Mouse (Mus musculus): Measurements from ENCODE around the gene Ccdc183. TPM values are rescaled to one million over a fixed set of nuclear protein-coding genes. Genes with fewer than 3 reads are reported as not detected.

Ccdc183 gene
- total RNA-seq, 2 experiments from 2014 or later, result not detected

GRCm38 (mm10) chr2:25596765-25597510, 20.5 kb downstream of the Ccdc183 start:
- Histone ChIP-seq H3K27ac (no peak overlapping the region), H3K4me3 (no peak overlapping the region)
- DNase-seq, result no peak
- intact Hi-C loops (cut with DNase I), result no loop called here
- no peak for TF ChIP-seq CTCF (IDR thresholded peaks at IDR 0.05)

- H3K4me3 ChIP-seq, result no peak overlapping the region
- H3K27ac ChIP-seq, result no peak overlapping the region
- TF ChIP-seq CTCF (IDR thresholded peaks at IDR 0.05), result peak; percentile 67
- intact Hi-C loops (cut with DNase I), result no loop called here
- peak; percentile 67 for DNase-seq
Measured at GRCm38 (mm10) chr2:25591863-25592262, 25.6 kb downstream of the Ccdc183 start.

- DNase-seq, result no peak
- no peak overlapping the region for H3K4me3 ChIP-seq
- intact Hi-C loops (cut with DNase I), result no loop called here
- no peak overlapping the region for H3K27ac ChIP-seq
- TF ChIP-seq CTCF (IDR thresholded peaks at IDR 0.05), result no peak
Measured at GRCm38 (mm10) chr2:25588227-25588907, 29.1 kb downstream of the Ccdc183 start.

- no peak for TF ChIP-seq CTCF (IDR thresholded peaks at IDR 0.05)
- intact Hi-C loops (cut with DNase I), result no loop called here
- no peak overlapping the region for H3K4me3 ChIP-seq
- no peak for DNase-seq
- no peak overlapping the region for H3K27ac ChIP-seq
Measured at GRCm38 (mm10) chr2:25587290-25587689, 30.2 kb downstream of the Ccdc183 start.

- peak; percentile 13 for DNase-seq
- intact Hi-C loops (cut with DNase I), result no loop called here
Measured at GRCm38 (mm10) chr2:25585601-25586000, 31.9 kb downstream of the Ccdc183 start.

GRCm38 (mm10) chr2:25584856-25585255, 32.6 kb downstream of the Ccdc183 start:
- DNase-seq, result peak; percentile 10
- intact Hi-C loops (cut with DNase I), result no loop called here
- no peak overlapping the region for H3K4me3 ChIP-seq
- no peak overlapping the region for H3K27ac ChIP-seq
- no peak for TF ChIP-seq CTCF (IDR thresholded peaks at IDR 0.05)

More at GRCm38 (mm10) chr2:25585601-25586000, 31.9 kb downstream of the Ccdc183 start:
- no peak overlapping the region for H3K27ac ChIP-seq
- H3K4me3 ChIP-seq, result no peak overlapping the region
- no peak for TF ChIP-seq CTCF (IDR thresholded peaks at IDR 0.05)

- intact Hi-C loops (cut with DNase I), result no loop called here
- TF ChIP-seq CTCF (IDR thresholded peaks at IDR 0.05), result no peak
- Histone ChIP-seq H3K27ac (no peak overlapping the region), H3K4me3 (no peak overlapping the region)
- DNase-seq, result peak; percentile 10
Measured at GRCm38 (mm10) chr2:25584152-25584551, 33.3 kb downstream of the Ccdc183 start.

GRCm38 (mm10) chr2:25583571-25583970, 33.9 kb downstream of the Ccdc183 start:
- no peak overlapping the region for H3K27ac ChIP-seq
- TF ChIP-seq CTCF (IDR thresholded peaks at IDR 0.05), result no peak
- intact Hi-C loops (cut with DNase I), result no loop called here
- H3K4me3 ChIP-seq, result no peak overlapping the region
- DNase-seq, result peak; percentile 15

- intact Hi-C loops (cut with DNase I), result no loop called here
- Histone ChIP-seq H3K27ac (no peak overlapping the region), H3K4me3 (no peak overlapping the region)
- peak; percentile 22 for DNase-seq
- no peak for TF ChIP-seq CTCF (IDR thresholded peaks at IDR 0.05)
Measured at GRCm38 (mm10) chr2:25583120-25583481, 34.4 kb downstream of the Ccdc183 start.

- no peak for TF ChIP-seq CTCF (IDR thresholded peaks at IDR 0.05)
- no peak overlapping the region for H3K27ac ChIP-seq
- DNase-seq, result peak; percentile 36
- intact Hi-C loops (cut with DNase I), result no loop called here
- no peak overlapping the region for H3K4me3 ChIP-seq
Measured at GRCm38 (mm10) chr2:25582466-25583119, 34.9 kb downstream of the Ccdc183 start.

- DNase-seq, result peak; percentile 29
- Histone ChIP-seq H3K27ac (no peak overlapping the region), H3K4me3 (peak overlapping the region; percentile 66)
- TF ChIP-seq CTCF (IDR thresholded peaks at IDR 0.05), result no peak
- intact Hi-C loops (cut with DNase I), result loop anchor here (2.0 kb wide), 1 partner anchor 71 kb away; no protein-coding TSS in a partner anchor
Measured at GRCm38 (mm10) chr2:25581901-25582301, 35.6 kb downstream of the Ccdc183 start.

GRCm38 (mm10) chr2:25581294-25581864, 36.1 kb downstream of the Ccdc183 start, which contains the start of gene Ajm1:
Gene Ajm1, minus strand, starts transcription at chr2:25581757.
- DNase-seq, result peak; percentile 63
- TF ChIP-seq CTCF (IDR thresholded peaks at IDR 0.05), result no peak; the same call in 1 of the 2 replicates
- Histone ChIP-seq H3K4me3 (peak within 1 kb of the TSS; percentile 66), H3K27ac (no peak within 1 kb of the TSS)
- intact Hi-C loops (cut with DNase I), result loop anchor here (2.0 kb wide), 1 partner anchor 71 kb away; no protein-coding TSS in a partner anchor

All from gastrocnemius, adult 2 months (tissue).